Mouse (Mus musculus): ENCODE data around the gene Abat.

Gene Abat

DNA sequence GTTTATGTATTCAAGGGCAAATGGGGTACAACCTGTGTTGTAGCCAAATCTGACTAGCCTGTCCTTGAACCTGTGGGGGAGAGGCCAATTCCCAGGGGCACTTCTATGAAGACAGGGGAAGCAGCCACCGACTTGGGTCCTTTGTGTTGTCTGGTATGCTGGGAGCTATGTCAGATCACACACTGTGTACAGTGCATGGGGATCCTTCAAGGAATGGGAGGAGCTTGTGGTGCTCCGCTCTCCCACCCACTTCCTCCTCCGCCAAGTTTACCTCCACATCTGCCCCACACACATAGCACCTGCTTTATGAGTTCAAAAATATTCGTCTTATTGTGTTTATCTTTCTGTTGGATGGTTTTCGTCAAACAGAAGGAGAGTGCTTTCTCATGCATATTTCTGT is 66.3 kb downstream of the Abat start:
- POLR2A ChIA-PET = interaction anchor here in 2 of 4 experiments (0.5 to 10.3 kb wide), 8 partner anchors 9 to 72 kb away, joined by 3 to 84 read pairs (median 4); no protein-coding TSS in a partner anchor
- CTCF ChIA-PET = interaction anchor here in 2 of 4 experiments (0.6 to 0.9 kb wide), 2 partner anchors 14 to 120 kb away, joined by 3 to 4 read pairs; no protein-coding TSS in a partner anchor

DNA sequence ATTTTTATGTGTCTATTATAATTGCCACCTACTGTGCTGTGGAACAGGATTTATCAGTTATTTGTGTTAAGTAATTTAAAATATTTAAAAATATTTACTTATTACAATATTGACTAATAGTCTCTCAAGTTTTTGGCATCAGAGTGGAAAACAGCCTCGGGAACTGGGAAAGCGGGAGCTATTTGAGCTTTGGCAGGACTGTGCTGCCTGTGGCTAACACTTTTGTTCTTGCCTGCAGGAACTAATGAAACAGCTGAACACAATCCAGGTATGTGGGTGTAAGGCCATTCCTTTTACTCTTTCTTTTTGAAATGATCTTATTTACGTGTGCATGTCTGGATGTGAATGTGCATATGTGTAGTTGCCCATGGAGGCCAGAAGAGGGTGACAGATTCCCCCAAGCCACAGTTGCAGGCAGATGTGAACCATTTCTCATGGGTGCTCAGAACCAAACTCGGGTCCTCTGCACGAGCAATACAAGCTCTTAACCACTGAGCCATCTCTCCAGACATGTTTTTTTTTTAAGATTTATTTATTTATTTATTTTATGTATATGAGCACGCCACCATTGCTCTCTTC is 68.5 kb downstream of the Abat start:
- POLR2A ChIA-PET = interaction anchor here in 3 of 4 experiments (0.6 to 10.3 kb wide), 12 partner anchors 18 to 179 kb away, joined by 3 to 84 read pairs (median 4); partner anchors contain the start of genes Abat (in 1 of the 3) and Carhsp1 (in 1 of the 3)
- CTCF ChIA-PET = interaction anchor here (0.5 to 1.6 kb wide), 7 partner anchors 9 to 1020 kb away, joined by 3 to 5 read pairs (median 3); partner anchors contain the start of gene Carhsp1 (in 1 of the 4)

DNA sequence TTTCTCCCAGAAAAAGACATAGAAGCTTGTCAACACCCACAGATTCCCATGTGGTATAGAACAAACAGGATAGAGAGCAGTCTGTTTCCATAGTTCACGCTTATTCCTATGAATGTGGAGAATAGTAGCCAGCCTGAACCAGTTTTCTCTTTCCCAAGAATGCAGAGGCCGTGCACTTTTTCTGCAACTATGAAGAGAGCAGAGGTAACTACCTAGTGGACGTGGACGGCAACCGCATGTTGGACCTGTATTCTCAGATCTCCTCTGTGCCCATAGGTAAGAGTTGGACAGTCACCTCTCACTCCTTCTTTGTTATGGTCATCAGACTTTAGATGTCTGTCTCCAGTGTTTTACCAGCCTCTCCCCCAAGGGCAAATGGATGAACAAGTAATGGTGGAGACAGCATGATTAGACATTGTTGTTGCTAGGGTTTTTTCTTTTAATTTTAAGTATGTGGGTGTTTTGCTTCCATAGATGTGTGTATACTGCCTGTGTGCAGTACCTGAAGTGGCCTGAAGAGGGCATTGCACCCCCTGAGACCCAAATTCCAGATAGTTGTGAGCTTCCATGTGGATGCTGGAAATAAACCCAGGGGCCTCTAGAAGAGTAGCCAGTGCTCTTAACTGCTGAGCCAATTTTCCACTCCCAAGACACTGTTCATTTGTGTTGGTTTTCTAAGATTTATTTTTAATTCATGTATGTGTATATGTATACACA is 69.5 kb downstream of the Abat start:
- ChIA-PET CTCF (interaction anchor here in 3 of 4 experiments (0.6 to 1.6 kb wide), 13 partner anchors 13 to 329 kb away, joined by 3 to 7 read pairs (median 3); partner anchors contain the start of genes Carhsp1 (in 1 of the 3) and Mettl22 (in 1 of the 3)), POLR2A (interaction anchor here in 2 of 4 experiments (0.7 to 2.1 kb wide), 6 partner anchors 19 to 89 kb away, joined by 3 to 8 read pairs (median 4); partner anchors contain the start of gene Carhsp1 (in 1 of the 2))

DNA sequence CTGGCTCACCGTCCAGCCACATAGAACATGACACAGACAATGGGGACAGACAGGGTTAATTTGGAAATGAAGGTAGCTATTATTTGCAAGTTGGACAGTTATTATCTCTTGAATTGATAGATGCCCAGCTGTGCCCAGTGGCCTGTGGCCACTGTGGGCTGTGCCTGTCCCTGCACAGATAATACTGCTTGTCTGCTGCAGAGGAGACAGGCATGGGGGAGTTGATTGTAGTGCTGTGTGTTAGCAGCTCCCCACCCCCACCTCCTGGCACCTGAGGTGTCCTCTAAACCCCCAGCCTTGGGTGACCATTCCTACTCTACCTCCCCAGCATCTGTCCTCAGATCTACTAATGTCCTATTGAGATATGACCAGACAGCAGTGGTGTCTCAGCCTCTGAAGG is 71.0 kb downstream of the Abat start:
- POLR2A ChIA-PET = interaction anchor here in 1 of 4 experiments (1.2 to 2.0 kb wide), 2 partner anchors 32 to 66 kb away, joined by 3 to 4 read pairs; no protein-coding TSS in a partner anchor
- CTCF ChIA-PET = interaction anchor here in 2 of 4 experiments (1.6 to 1.7 kb wide), 2 partner anchors 72 to 173 kb away, joined by 4 read pairs; no protein-coding TSS in a partner anchor

DNA sequence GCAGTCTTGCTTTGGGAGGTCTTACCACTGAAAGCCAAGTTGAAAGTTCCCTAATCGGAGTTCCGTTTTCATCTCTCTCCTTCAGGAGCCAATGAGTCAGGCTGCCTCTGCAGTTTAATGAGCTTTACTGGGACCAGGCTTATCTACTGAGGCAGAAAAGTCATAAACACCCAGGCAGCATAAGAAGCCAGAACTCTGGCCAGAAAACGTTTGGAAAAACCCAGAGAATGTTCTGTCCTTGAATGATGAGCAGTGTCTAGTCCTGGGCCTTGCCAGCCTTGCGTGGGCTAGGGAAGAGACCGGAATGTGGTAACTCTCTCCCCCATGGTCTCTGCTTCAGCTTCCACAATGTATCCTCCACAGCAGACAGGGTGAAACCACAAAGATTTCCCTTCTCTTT is 71.8 kb downstream of the Abat start:
- POLR2A ChIA-PET = interaction anchor here in 2 of 4 experiments (0.6 to 2.0 kb wide), 3 partner anchors 8 to 38 kb away, joined by 3 to 4 read pairs (median 3); no protein-coding TSS in a partner anchor
- CTCF ChIA-PET = interaction anchor here in 1 of 4 experiments (1.7 kb wide), 1 partner anchor 71 kb away, joined by 4 read pairs; no protein-coding TSS in a partner anchor

DNA sequence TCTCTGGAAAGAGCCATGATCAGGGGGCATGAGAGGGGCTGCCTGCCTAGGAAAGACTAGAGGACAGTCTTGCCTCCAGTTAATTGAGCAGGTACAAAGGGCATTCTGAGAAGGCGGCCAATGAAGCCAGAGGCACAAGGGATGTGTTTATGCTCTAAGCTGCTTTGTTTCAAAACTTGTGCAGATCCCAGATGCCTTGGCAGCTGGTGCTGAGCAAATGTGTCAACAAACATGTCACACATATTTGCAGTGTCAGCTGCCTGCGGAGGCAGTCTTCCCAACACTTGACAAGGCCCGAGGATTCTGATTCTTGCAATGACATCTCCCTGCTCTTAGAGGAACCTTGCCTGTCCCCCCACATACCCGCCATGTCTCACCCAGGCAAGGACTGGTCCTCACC is 82.2 kb downstream of the Abat start:
- CTCF ChIA-PET = interaction anchor here in 1 of 4 experiments (1.3 kb wide), 1 partner anchor 12 kb away, joined by 3 read pairs; no protein-coding TSS in a partner anchor

DNA sequence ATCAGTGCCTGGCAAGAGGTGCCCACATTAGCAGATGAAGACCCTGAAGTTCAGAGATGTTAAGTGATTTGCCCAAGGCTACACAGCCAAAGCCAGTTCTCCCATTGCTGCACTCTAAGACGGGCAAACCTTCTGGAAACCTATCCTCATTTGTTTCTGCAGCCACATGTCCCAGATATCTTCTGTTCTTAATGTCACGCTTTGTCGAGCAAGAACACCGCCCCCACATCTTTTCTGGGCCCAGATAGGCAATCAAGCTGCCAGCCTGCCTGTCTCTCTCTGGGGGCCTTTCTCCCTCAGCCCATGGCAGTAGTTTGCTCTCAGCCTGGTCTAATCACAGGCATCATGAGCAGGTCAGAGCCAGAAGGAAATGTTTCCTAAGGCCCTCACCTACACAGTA is 83.1 kb downstream of the Abat start:
- ChIA-PET POLR2A (no interaction called here), CTCF (no interaction called here)

More for the DNA sequence above, 82.2 kb downstream of the Abat start:
- POLR2A ChIA-PET = no interaction called here

DNA sequence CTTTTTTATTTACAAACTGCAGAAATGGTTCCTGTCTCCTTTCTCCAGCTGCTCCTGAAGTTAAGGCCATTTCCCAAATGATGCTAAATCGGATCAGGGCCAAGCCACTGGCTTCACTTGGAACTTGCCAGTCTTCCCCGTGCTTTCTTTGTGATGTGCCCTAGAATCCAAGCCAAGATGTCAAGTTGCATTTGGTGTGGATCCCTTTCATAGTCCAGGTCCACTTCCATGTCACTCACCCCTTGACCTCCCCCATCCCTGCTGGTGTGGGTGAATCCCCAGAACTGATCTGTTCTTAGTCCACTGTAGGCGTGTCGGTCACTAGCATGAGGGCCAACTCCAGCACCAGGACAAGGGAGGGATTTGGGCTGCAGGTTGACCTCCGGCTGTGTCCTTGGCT is 84.3 kb downstream of the Abat start:
- CTCF ChIA-PET = no interaction called here
- POLR2A ChIA-PET = no interaction called here

DNA sequence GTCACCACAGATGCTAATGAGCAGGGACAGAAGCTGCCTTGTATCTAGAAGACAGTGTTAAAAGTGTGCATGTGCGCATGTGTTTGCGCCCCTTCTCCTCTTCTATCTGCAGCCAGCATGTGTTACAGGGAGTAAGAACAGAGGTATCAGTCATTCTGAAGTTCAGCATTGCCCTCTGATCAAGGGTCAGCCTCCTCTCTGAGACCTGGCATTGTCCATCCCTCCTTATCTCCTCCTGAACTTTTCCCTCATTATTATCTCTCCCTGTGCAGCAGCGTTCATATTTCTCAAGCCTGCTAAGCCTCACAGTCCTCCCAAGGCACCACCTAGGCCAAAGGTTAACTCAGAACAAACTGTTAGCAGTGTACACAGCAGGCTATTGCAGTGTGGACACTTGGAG is 90.6 kb downstream of the Abat start:
- POLR2A ChIA-PET = no interaction called here
- CTCF ChIA-PET = no interaction called here

DNA sequence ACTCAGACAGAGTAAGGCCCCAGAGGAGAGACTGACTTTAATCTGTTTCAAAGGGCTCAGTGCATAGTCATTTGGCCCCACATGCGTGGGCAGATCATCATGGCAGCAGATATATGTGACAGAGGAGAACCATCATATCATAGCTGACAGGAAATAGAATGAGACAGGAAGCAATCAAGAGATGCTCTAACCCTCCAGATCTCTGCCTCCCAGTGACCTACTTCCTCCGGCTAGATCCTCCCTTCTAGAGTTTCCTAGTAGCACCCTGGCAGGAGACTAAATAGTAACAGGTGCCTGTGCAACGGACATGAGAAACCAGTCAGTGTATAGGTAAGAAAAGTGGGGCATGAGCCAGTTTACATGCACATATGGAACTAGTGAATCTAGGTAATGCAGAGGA is 97.2 kb downstream of the Abat start:
- ChIA-PET POLR2A (interaction anchor here in 3 of 4 experiments (1.0 to 1.5 kb wide), 3 partner anchors 9 to 77 kb away, joined by 3 to 4 read pairs (median 3); partner anchors contain the start of gene Carhsp1 (in 1 of the 3)), CTCF (no interaction called here)

DNA sequence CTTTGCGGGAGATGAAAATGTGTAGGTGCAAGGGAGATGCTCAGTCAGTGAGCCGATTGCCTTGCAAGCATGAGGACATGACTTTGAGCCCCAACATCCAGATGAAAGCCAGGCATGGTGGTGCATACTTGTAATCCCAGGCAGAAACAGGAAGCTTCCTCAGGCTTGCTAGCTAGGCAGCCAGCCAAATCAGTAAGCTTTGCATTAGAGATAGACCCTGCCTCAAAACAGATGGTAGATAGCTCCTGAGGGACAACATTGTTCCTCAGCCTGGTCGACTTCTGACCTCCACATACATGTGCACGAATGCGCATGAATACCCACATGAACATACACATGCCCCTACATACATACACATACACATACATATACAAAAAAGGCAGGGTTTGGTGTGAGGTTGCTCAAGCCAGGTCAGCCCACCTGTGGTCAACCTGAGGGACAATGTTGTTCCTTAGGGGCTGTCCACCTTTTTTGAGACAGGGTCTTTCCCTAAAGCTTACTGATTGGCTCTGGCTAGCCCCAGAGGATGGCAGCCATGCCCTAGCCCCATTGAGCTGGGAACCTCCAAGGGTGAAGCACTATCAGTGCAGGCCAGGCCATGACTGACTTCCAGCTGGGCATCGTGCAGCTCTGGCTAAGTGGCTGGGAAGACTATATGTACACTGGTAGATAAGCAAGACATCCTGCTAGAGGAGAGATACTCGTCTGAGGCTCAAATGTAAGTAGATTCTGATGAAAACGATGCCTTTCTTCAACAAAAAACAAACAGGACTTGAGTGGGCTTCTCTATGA is 99.2 kb downstream of the Abat start:
- POLR2A ChIA-PET = interaction anchor here in 3 of 4 experiments (0.9 to 1.3 kb wide), 3 partner anchors 22 to 58 kb away, joined by 3 to 5 read pairs (median 4); partner anchors contain the start of genes Pmm2 (in 1 of the 3) and Tmem186 (in 1 of the 3)
- CTCF ChIA-PET = interaction anchor here in 2 of 4 experiments (0.6 kb wide), 2 partner anchors 32 to 191 kb away, joined by 3 to 9 read pairs; no protein-coding TSS in a partner anchor

DNA sequence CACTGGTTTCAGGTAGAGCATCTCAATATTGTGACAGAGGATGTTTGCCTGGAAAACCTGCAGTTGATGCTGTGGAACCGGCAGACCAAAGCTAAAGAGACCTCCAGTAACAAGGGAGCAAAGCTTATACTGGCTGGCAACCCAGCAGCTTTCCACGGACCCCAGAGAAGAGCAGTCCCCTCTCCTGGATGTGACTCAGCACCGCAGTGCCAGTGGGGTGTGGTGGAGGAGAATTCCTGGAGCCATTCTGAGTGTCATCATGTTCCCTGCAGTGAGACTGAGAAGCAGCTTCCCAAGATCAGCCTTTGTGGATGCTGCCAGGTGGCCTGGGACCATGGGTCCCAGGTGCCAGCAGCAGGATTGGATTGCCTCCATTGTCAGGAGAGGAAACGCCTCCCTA is 99.8 kb downstream of the Abat start:
- ChIA-PET CTCF (interaction anchor here in 1 of 4 experiments (0.6 kb wide), 1 partner anchor 32 kb away, joined by 9 read pairs; no protein-coding TSS in a partner anchor), POLR2A (interaction anchor here in 3 of 4 experiments (0.9 to 1.3 kb wide), 3 partner anchors 22 to 57 kb away, joined by 3 to 5 read pairs (median 4); partner anchors contain the start of genes Pmm2 (in 1 of the 3) and Tmem186 (in 1 of the 3))

DNA sequence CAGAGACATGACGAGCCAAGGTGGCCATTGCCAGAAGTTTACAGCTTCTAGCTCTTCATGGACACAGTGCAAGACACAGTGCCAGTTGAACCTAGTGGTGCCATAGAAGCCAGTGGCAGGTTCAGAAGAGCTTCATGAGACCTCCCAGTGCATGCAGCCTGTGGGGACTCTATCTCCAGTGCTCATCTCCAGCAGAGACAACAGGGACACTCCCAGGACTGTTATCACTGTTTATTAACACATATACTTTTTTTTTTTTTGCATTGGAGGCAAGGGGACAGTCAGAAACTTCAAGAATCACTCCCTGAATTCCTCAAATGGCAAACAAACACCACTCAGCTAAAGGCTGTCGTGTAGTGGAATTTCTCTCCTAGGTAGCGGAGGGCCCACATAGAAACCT is 100.2 kb downstream of the Abat start:
- CTCF ChIA-PET = interaction anchor here in 1 of 4 experiments (0.6 kb wide), 1 partner anchor 33 kb away, joined by 9 read pairs; no protein-coding TSS in a partner anchor
- POLR2A ChIA-PET = interaction anchor here in 2 of 4 experiments (1.2 to 1.3 kb wide), 2 partner anchors 21 to 57 kb away, joined by 4 to 5 read pairs; no protein-coding TSS in a partner anchor

DNA sequence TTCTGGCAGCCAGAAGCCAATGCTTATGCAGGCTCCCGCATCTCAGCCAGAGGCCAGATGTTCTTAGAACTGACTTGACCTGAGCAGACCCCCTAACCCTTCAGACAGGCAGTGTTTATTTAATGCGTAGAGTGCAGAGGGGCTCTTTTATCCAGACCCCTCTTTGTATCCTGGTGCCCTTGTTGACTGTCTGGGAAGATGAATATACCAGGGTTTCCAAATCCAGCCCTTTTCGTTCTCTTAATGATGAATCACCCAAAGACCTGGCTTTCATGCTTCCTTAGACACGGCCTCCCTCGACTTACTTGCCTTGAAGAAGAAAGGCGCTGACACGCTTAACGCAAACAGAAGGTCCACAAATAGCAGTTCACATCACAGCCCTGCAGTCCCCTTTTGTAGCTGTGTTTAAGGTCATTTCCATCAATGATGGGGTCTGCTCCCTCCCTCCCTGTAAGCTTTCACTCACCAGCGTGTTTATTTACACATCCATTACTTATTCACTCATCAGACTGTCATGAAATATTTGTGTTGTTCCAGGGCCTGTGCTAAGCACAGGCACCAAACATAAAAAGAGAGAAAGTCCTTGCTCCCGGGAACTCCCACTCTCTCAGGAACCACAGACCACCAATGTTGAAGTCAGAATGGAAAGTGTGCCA is 106.6 kb downstream of the Abat start:
- CTCF ChIA-PET = interaction anchor here in 1 of 4 experiments (0.7 kb wide), 1 partner anchor 142 kb away, joined by 4 read pairs; no protein-coding TSS in a partner anchor
- POLR2A ChIA-PET = interaction anchor here in 1 of 4 experiments (1.1 kb wide), 1 partner anchor 66 kb away, joined by 3 read pairs; no protein-coding TSS in a partner anchor

DNA sequence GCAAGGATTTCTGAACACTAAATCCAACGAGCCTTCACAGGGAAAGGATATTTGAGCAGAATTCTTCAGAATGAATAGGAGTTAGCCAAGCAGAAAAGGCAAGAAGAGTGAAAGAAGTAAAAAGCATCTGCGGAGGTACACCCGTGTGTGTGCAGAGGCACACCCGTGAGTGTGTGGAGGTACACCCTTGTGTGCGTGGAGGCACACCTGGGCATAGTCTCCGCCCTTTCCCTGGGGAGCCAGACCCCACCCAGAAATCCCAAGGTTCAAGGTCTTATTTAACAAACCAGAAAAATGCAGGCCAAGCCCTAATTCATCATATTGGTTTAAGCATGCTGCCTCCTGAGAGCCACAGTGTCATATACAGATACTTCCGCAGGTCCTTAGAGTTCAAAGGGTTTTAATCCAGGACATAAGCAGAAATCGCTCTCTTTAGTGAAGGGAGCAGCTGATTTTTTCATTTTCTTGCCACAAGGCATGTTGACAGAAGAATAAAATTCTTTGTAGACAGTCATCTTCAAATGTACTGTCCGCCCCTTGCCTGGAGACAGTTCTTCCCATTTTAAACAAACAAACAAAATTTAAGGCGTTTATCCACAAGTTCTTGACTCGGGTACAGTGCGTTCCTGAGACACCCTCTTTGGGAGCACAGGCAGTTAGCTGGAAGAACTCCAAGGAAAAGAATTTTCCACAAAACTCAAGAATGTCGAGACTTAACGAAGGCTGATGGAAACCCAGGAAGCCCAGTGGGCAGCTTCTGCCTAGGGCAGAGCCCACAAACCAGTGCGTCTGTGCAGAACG is 107.3 kb downstream of the Abat start:
- POLR2A ChIA-PET = interaction anchor here in 1 of 4 experiments (0.8 kb wide), 1 partner anchor 20 kb away, joined by 3 read pairs; no protein-coding TSS in a partner anchor
- CTCF ChIA-PET = interaction anchor here in 1 of 4 experiments (0.7 kb wide), 1 partner anchor 143 kb away, joined by 4 read pairs; no protein-coding TSS in a partner anchor

DNA sequence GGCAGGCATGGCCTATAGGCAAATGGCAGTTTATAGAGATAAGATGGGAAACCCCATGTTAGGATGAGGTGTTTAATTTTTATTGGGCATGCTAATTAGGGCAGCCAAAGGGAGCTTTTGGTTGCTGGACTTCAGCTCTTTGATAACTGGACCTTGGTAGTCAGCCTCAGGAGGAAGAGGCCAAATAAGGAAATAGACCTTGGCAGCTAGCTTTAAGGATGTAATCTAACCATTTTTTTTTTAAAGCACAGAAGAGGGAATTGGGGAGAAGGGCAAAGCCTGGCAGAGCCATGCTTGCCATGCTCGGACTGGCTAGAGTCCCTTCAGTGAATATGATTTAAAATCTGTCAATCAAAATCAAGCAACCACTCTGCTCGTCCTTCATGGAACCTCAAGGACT is 117.2 kb downstream of the Abat start:
- ChIA-PET CTCF (no interaction called here), POLR2A (interaction anchor here in 3 of 4 experiments (0.6 to 1.4 kb wide), 4 partner anchors 22 to 432 kb away, joined by 3 to 5 read pairs (median 4); partner anchors contain the start of gene Carhsp1 (in 1 of the 3))
